Comparison of ENCODE assay signal across 25 mouse cellular contexts in the genomic region with DNA sequence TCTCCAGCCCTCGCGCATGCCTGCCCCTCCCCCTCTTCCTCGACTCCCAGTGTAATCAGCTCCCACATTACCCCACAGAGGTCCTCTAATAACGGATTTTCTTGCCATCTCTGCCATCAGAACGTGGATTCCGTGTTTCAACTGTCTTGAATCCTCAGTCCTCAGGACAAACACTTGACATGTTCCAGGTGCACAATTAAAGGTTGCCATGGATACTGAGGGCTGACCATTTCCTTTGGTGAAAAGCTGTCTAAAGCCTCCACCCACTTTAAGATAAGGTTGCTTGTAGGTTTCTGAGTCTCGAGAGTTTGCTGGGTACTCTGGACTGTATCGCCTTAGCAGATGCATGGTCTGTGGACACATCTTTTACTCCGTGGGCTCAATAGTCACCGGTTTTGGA. TPM values are rescaled to one million over a fixed set of nuclear protein-coding genes. Genes with fewer than 3 reads are reported as not detected.
DNase-seq lines count a peak whose midpoint lies in the region; TF ChIP-seq lines count a peak whose summit lies in the region.
"Had no signal": no experiment of that assay in that cellular context is flagged by ENCODE, and none has a peak within 500 bp of the region (broad histone marks: within the 10 kb centered on the region; RNA-seq: fewer than 3 reads in every experiment).

No protein-coding gene starts in this region.

- no peaks in the 10 kb centered on the region for H3K36me3 ChIP-seq in heart, embryonic 10.5 days
- H3K36me3 ChIP-seq in CH12.LX (replicated peaks in 1 of 2; ENCODE audit: control insufficient read depth in 1 of 2, insufficient read depth in 1 of 2, low read length in 1 of 2), result no peaks in the 10 kb centered on the region
- H3K36me3 ChIP-seq: embryonic facial prominence, embryonic 10.5 days; embryonic facial prominence, embryonic 13.5 days; forebrain, embryonic 12.5 days; forebrain, embryonic 15.5 days; hindbrain, embryonic 10.5 days; hindbrain, embryonic 13.5 days; intestine, embryonic 15.5 days had no signal

- no peak for DNase-seq in heart, embryonic 10.5 days (ENCODE audit: low spot score)
- no peak for DNase-seq in heart, postnatal 36 days
- DNase-seq in CH12.LX (ENCODE audit: extremely low read depth), result no peak
- DNase-seq in MN1 (ENCODE audit: low spot score), result peak; percentile 85
- DNase-seq in yolk sac, embryonic 10.5 days (ENCODE audit: low spot score), result peak; percentile 33
- no peak for DNase-seq in adrenal gland, postnatal 36 days
- DNase-seq: adrenal gland, adult 8-10 months; adrenal gland, postnatal 25 days; cerebellum, adult 18-20 months; cerebellum, adult 9-11 months; cerebellum, postnatal 25 days; gastrocnemius, postnatal 25 days; heart, adult 18-20 months; heart, postnatal 14 days; kidney, adult 11 months; kidney, adult 8-10 months had no signal

- 0 out of 2 replicates have a peak overlapping the region, but pooled peaks have one; percentile 48 for H3K27ac ChIP-seq in heart, embryonic 10.5 days
- H3K27ac ChIP-seq in CH12.LX (ENCODE audit: insufficient read depth, low read depth), result peak overlapping the region; percentile 76
- H3K27ac ChIP-seq: embryonic facial prominence, embryonic 10.5 days; embryonic facial prominence, embryonic 13.5 days; forebrain, embryonic 12.5 days; forebrain, embryonic 15.5 days; hindbrain, embryonic 10.5 days; hindbrain, embryonic 13.5 days; intestine, embryonic 15.5 days had no signal

- peaks cover 58% of the 10 kb centered on the region for H3K4me1 ChIP-seq in heart, embryonic 10.5 days
- H3K4me1 ChIP-seq in CH12.LX (ENCODE audit: control insufficient read depth in 1 of 2, insufficient read depth in 2 of 2), result peaks cover 24 to 70% of the 10 kb centered on the region in 2 experiments

- 23% methylated on average over 10 of the region's 10 CpGs for WGBS in heart, embryonic 10.5 days

- no peak for TF ChIP-seq EP300 in CH12.LX (IDR thresholded peaks at IDR 0.05; ENCODE audit: low read length)

- dilution Hi-C loops in CH12.LX (cut with MboI; ENCODE audit: extremely low pct_ligation_motif_present, extremely low pct_unique_long_range_greater_than_20kb, low sequenced_read_pairs), result no loop called here

- TF ChIP-seq RAD21 in CH12.LX (IDR thresholded peaks at IDR 0.05; ENCODE audit: low read depth, low read length), result no peak

- H3K4me2 ChIP-seq in CH12.LX (ENCODE audit: insufficient read depth, low read depth, poor library complexity, severe bottlenecking), result no peak overlapping the region
- H3K4me2 ChIP-seq: embryonic facial prominence, embryonic 13.5 days; forebrain, embryonic 12.5 days; forebrain, embryonic 15.5 days; hindbrain, embryonic 13.5 days; intestine, embryonic 15.5 days had no signal

- intact Hi-C loops in heart, postnatal 36 days (cut with DNase I), result no loop called here

- TF ChIP-seq CTCF in CH12.LX (conservative IDR thresholded peaks at IDR 0.05 in 1 of 2, IDR thresholded peaks at IDR 0.05 in 1 of 2; ENCODE audit: low read depth in 2 of 2, low read length in 2 of 2), result no peak

- H3K27me3 ChIP-seq in heart, embryonic 10.5 days (ENCODE audit: insufficient read depth, poor library complexity, severe bottlenecking), result no peaks in the 10 kb centered on the region
- no peaks in the 10 kb centered on the region for H3K27me3 ChIP-seq in CH12.LX (replicated peaks)
- H3K27me3 ChIP-seq: embryonic facial prominence, embryonic 13.5 days; forebrain, embryonic 12.5 days; forebrain, embryonic 15.5 days; intestine, embryonic 15.5 days; Patski had no signal

- peak overlapping the region; percentile 15; the same call in 1 of the 2 replicates for H3K4me3 ChIP-seq in heart, embryonic 10.5 days
- H3K4me3 ChIP-seq in CH12.LX (replicated peaks in 1 of 3; ENCODE audit: low read depth in 2 of 3, low read length in 2 of 3, poor library complexity in 1 of 3), result no peak overlapping the region
- H3K4me3 ChIP-seq: embryonic facial prominence, embryonic 10.5 days; embryonic facial prominence, embryonic 13.5 days; erythroblast, embryonic 14.5 days; forebrain, embryonic 12.5 days; forebrain, embryonic 15.5 days; hindbrain, embryonic 10.5 days; hindbrain, embryonic 13.5 days; intestine, embryonic 15.5 days had no signal

- no peaks in the 10 kb centered on the region for H3K79me2 ChIP-seq in CH12.LX (replicated peaks; ENCODE audit: control insufficient read depth, extremely low read depth, insufficient read depth, poor library complexity, severe bottlenecking)

- TF ChIP-seq POLR2A in CH12.LX (IDR thresholded peaks at IDR 0.05; ENCODE audit: low read depth, low read length), result no peak

- in situ Hi-C loops in CH12.LX (cut with MboI; ENCODE audit: low pct_ligation_motif_present, low pct_unique_long_range_greater_than_20kb, low sequenced_read_pairs), result loop anchor here (5.0 to 10.0 kb wide), 2 partner anchors 54 to 162 kb away; a partner anchor contains a TSS

- H3K9me3 ChIP-seq in heart, embryonic 10.5 days, result no peaks in the 10 kb centered on the region
- peaks cover 2% of the 10 kb centered on the region for H3K9me3 ChIP-seq in CH12.LX (replicated peaks; ENCODE audit: low read length)
- H3K9me3 ChIP-seq: embryonic facial prominence, embryonic 10.5 days; forebrain, embryonic 12.5 days; forebrain, embryonic 15.5 days; hindbrain, embryonic 10.5 days; hindbrain, embryonic 13.5 days; intestine, embryonic 15.5 days had no signal

- no peak overlapping the region for H3K9ac ChIP-seq in CH12.LX (ENCODE audit: insufficient read depth, low read depth)
- H3K9ac ChIP-seq: embryonic facial prominence, embryonic 13.5 days; forebrain, embryonic 12.5 days; forebrain, embryonic 15.5 days; hindbrain, embryonic 13.5 days; intestine, embryonic 15.5 days had no signal

TF ChIP-seq in CH12.LX, 34 proteins besides CTCF, POLR2A, EP300 and RAD21:
- no peak for TF ChIP-seq GABPA (IDR thresholded peaks at IDR 0.05; ENCODE audit: insufficient replicate concordance, low read depth, low read length)
- no peak for TF ChIP-seq ZC3H11A (IDR thresholded peaks at IDR 0.05; ENCODE audit: low read depth, low read length)
- TF ChIP-seq CHD2 (IDR thresholded peaks at IDR 0.05; ENCODE audit: low read length), result no peak
- TF ChIP-seq USF2 (conservative IDR thresholded peaks at IDR 0.05; ENCODE audit: low read depth, low read length), result no peak
- no peak for TF ChIP-seq MAFK (IDR thresholded peaks at IDR 0.05; ENCODE audit: insufficient replicate concordance, low read length)
- TF ChIP-seq POLR2AphosphoS2 (IDR thresholded peaks at IDR 0.05; ENCODE audit: low read depth, low read length), result no peak
- TF ChIP-seq ZNF384 (IDR thresholded peaks at IDR 0.05; ENCODE audit: low read depth, low read length), result no peak
- TF ChIP-seq E2F4 (IDR thresholded peaks at IDR 0.05; ENCODE audit: insufficient replicate concordance, low read depth, low read length), result no peak
- TF ChIP-seq SMC3 (IDR thresholded peaks at IDR 0.05; ENCODE audit: low read depth, low read length), result no peak
- no peak for TF ChIP-seq ZKSCAN1 (IDR thresholded peaks at IDR 0.05; ENCODE audit: borderline replicate concordance, low read depth, low read length)
- TF ChIP-seq SIN3A (IDR thresholded peaks at IDR 0.05; ENCODE audit: low read length), result no peak
- no peak for TF ChIP-seq IRF4 (IDR thresholded peaks at IDR 0.05; ENCODE audit: low read depth, low read length)
- no peak for TF ChIP-seq ZMIZ1 (IDR thresholded peaks at IDR 0.05; ENCODE audit: low read depth, low read length)
- no peak for TF ChIP-seq PAX5 (IDR thresholded peaks at IDR 0.05; ENCODE audit: low read length)
- TF ChIP-seq ETS1 (conservative IDR thresholded peaks at IDR 0.05; ENCODE audit: low read depth, low read length), result no peak
- TF ChIP-seq USF1 (IDR thresholded peaks at IDR 0.05; ENCODE audit: low read depth, low read length), result no peak
- no peak for TF ChIP-seq UBTF (IDR thresholded peaks at IDR 0.05; ENCODE audit: low read depth, low read length)
- no peak for TF ChIP-seq BHLHE40 (IDR thresholded peaks at IDR 0.05; ENCODE audit: low read depth, low read length)
TF ChIP-seq in CH12.LX: peak in this region for 0.

RNA-seq across cellular contexts. Expression of a gene that starts 13.9 kb away (rescaled TPM):
- 1.1 and 4.1 TPM in 2 replicates for polyA plus RNA-seq in heart, embryonic 10.5 days (2016; fragmentation: Nextera tagmentation; extraction: Ambion mirVana)
- 1 to 10 TPM in 1 of 2 experiments, not detected in 1; 1.3 TPM for total RNA-seq in heart, postnatal 36 days (2021)
- total RNA-seq in CH12.LX (2012; rRNA removed), result 48.8 and 51.4 TPM in 2 replicates
- 62.7 and 76.0 TPM in 2 replicates for total RNA-seq in CH12.LX (2014; rRNA removed)
- polyA plus RNA-seq in CH12.LX (2012; ENCODE audit: insufficient read length, low read depth), result 131 and 147 TPM in 2 replicates
- total RNA-seq in adrenal gland, postnatal 36 days (2021), result 100 to 1,000 TPM; 162 to 243 TPM
- polyA plus RNA-seq: erythroblast, embryonic 14.5 days; forebrain, embryonic 12.5 days; hindbrain, embryonic 10.5 days had no signal

Comparison
In these comparisons a context has a peak if more than half of its experiments do, and no peak if none do; other contexts are left out.
1. DNase-seq: peak in MN1 (single experiment) and yolk sac, embryonic 10.5 days (single experiment); none in heart, embryonic 10.5 days (single experiment), heart, postnatal 36 days (0 of 2), CH12.LX (single experiment) and adrenal gland, postnatal 36 days (0 of 2).
2. RNA of a gene that starts 13.9 kb away (total RNA-seq): 162 to 243 TPM in adrenal gland, postnatal 36 days and 48.8 to 76.0 TPM in CH12.LX; 1.3 TPM in heart, postnatal 36 days; every median in the first group is over 10 times any median in the second.